Mouse (Mus musculus): ENCODE data around the gene Tmem41b. TPM values are rescaled to one million over a fixed set of nuclear protein-coding genes. Genes with fewer than 3 reads are reported as not detected.

The Tmem41b gene
- polyA plus RNA-seq, 1 experiment from 2014 or later = 48.4 TPM

GRCm38 (mm10) chr7:109961570-109961969 is 25.2 kb downstream of the Tmem41b start:
- Histone ChIP-seq H3K9me3 (ENCODE audit: control insufficient read depth, low read length) (0 out of 2 replicates have a peak, but pooled peaks cover 3% of the 10 kb centered on the region), H3K27me3 (ENCODE audit: control insufficient read depth, insufficient read depth, low read length) (no peaks in the 10 kb centered on the region), H3K4me3 (ENCODE audit: control insufficient read depth in 1 of 2, insufficient read depth in 1 of 2, low read depth in 1 of 2, low read length in 2 of 2) (no peak overlapping the region), H3K4me1 (ENCODE audit: control insufficient read depth in 2 of 2, insufficient read depth in 2 of 2, low read length in 2 of 2) (peaks cover 4 to 23% of the 10 kb centered on the region in 2 experiments), H3K4me2 (ENCODE audit: low read length) (no peak overlapping the region), H3K27ac (replicated peaks in 1 of 2; ENCODE audit: control insufficient read depth in 1 of 2, insufficient read depth in 1 of 2, low read depth in 2 of 2, low read length in 2 of 2) (no peak overlapping the region), H3K36me3 (ENCODE audit: control insufficient read depth, insufficient read depth, low read length) (no peaks in the 10 kb centered on the region), H3K9ac (ENCODE audit: low read length) (no peak overlapping the region)
- ATAC-seq (ENCODE audit: insufficient number of reproducible peaks, insufficient read depth, low FRiP score, low read depth) = no peak
- 53% methylated on average over 2 of the region's 2 CpGs for WGBS

GRCm38 (mm10) chr7:109960613-109961154 is 26.0 kb downstream of the Tmem41b start:
- H3K27me3 ChIP-seq (ENCODE audit: control insufficient read depth, insufficient read depth, low read length) = no peaks in the 10 kb centered on the region
- ATAC-seq (ENCODE audit: insufficient number of reproducible peaks, insufficient read depth, low FRiP score, low read depth) = no peak
- 0 out of 2 replicates have a peak, but pooled peaks cover 3% of the 10 kb centered on the region for H3K9me3 ChIP-seq (ENCODE audit: control insufficient read depth, low read length)
- H3K4me2 ChIP-seq (ENCODE audit: low read length) = peak overlapping the region; percentile 76
- WGBS = 10% methylated on average over 13 of the region's 13 CpGs
- peak overlapping the region; percentile 69 to 98 for H3K27ac ChIP-seq (replicated peaks in 1 of 2; ENCODE audit: control insufficient read depth in 1 of 2, insufficient read depth in 1 of 2, low read depth in 2 of 2, low read length in 2 of 2)
- peak overlapping the region; percentile 74 to 79 for H3K4me3 ChIP-seq (ENCODE audit: control insufficient read depth in 1 of 2, insufficient read depth in 1 of 2, low read depth in 1 of 2, low read length in 2 of 2)
- peak overlapping the region; percentile 97 for H3K9ac ChIP-seq (ENCODE audit: low read length)
- peaks cover 4 to 26% of the 10 kb centered on the region in 2 experiments for H3K4me1 ChIP-seq (ENCODE audit: control insufficient read depth in 2 of 2, insufficient read depth in 2 of 2, low read length in 2 of 2)
- H3K36me3 ChIP-seq (ENCODE audit: control insufficient read depth, insufficient read depth, low read length) = no peaks in the 10 kb centered on the region

- ATAC-seq (ENCODE audit: insufficient number of reproducible peaks, insufficient read depth, low FRiP score, low read depth) = peak; percentile 88
- H3K4me1 ChIP-seq (ENCODE audit: control insufficient read depth in 2 of 2, insufficient read depth in 2 of 2, low read length in 2 of 2) = peaks cover 4 to 32% of the 10 kb centered on the region in 2 experiments
- H3K9me3 ChIP-seq (ENCODE audit: control insufficient read depth, low read length) = 0 out of 2 replicates have a peak, but pooled peaks cover 3% of the 10 kb centered on the region
- H3K4me2 ChIP-seq (ENCODE audit: low read length) = peak within 1 kb of the TSS; percentile 76
- peak within 1 kb of the TSS; percentile 81 to 98 for H3K27ac ChIP-seq (replicated peaks in 1 of 2; ENCODE audit: control insufficient read depth in 1 of 2, insufficient read depth in 1 of 2, low read depth in 2 of 2, low read length in 2 of 2)
- peak within 1 kb of the TSS; percentile 74 to 79 for H3K4me3 ChIP-seq (ENCODE audit: control insufficient read depth in 1 of 2, insufficient read depth in 1 of 2, low read depth in 1 of 2, low read length in 2 of 2)
- WGBS = under 1% methylated on average over 96 of the region's 107 CpGs
- H3K27me3 ChIP-seq (ENCODE audit: control insufficient read depth, insufficient read depth, low read length) = no peaks in the 10 kb centered on the region
- peak within 1 kb of the TSS; percentile 97 for H3K9ac ChIP-seq (ENCODE audit: low read length)
- no peaks in the 10 kb centered on the region for H3K36me3 ChIP-seq (ENCODE audit: control insufficient read depth, insufficient read depth, low read length)
These were observed 26.8 kb downstream of the Tmem41b start, which contains the start of gene Dennd5a for GRCm38 (mm10) chr7:109959716-109960612. Dennd5a (minus strand) TSS chr7:109960470.

- H3K4me2 ChIP-seq (ENCODE audit: low read length) = peak overlapping the region; percentile 76
- H3K27ac ChIP-seq (replicated peaks in 1 of 2; ENCODE audit: control insufficient read depth in 1 of 2, insufficient read depth in 1 of 2, low read depth in 2 of 2, low read length in 2 of 2) = peak overlapping the region; percentile 81 to 98
- H3K9me3 ChIP-seq (ENCODE audit: control insufficient read depth, low read length) = 0 out of 2 replicates have a peak, but pooled peaks cover 3% of the 10 kb centered on the region
- H3K36me3 ChIP-seq (ENCODE audit: control insufficient read depth, insufficient read depth, low read length) = no peaks in the 10 kb centered on the region
- H3K4me3 ChIP-seq (ENCODE audit: control insufficient read depth in 1 of 2, insufficient read depth in 1 of 2, low read depth in 1 of 2, low read length in 2 of 2) = peak overlapping the region; percentile 74 to 79
- ATAC-seq (ENCODE audit: insufficient number of reproducible peaks, insufficient read depth, low FRiP score, low read depth) = no peak
- peak overlapping the region; percentile 97 for H3K9ac ChIP-seq (ENCODE audit: low read length)
- H3K27me3 ChIP-seq (ENCODE audit: control insufficient read depth, insufficient read depth, low read length) = no peaks in the 10 kb centered on the region
- peaks cover 4 to 37% of the 10 kb centered on the region in 2 experiments for H3K4me1 ChIP-seq (ENCODE audit: control insufficient read depth in 2 of 2, insufficient read depth in 2 of 2, low read length in 2 of 2)
- WGBS = 2% methylated on average over 18 of the region's 18 CpGs
These were observed 27.6 kb downstream of the Tmem41b start for GRCm38 (mm10) chr7:109958843-109959715.

- Histone ChIP-seq H3K36me3 (ENCODE audit: control insufficient read depth, insufficient read depth, low read length) (no peaks in the 10 kb centered on the region), H3K9ac (ENCODE audit: low read length) (peak overlapping the region; percentile 97), H3K4me3 (ENCODE audit: control insufficient read depth in 1 of 2, insufficient read depth in 1 of 2, low read depth in 1 of 2, low read length in 2 of 2) (peak overlapping the region; percentile 74 to 79), H3K9me3 (ENCODE audit: control insufficient read depth, low read length) (no peaks in the 10 kb centered on the region), H3K4me1 (ENCODE audit: control insufficient read depth in 2 of 2, insufficient read depth in 2 of 2, low read length in 2 of 2) (peaks cover 4 to 37% of the 10 kb centered on the region in 2 experiments), H3K27me3 (ENCODE audit: control insufficient read depth, insufficient read depth, low read length) (no peaks in the 10 kb centered on the region), H3K4me2 (ENCODE audit: low read length) (peak overlapping the region; percentile 76), H3K27ac (replicated peaks in 1 of 2; ENCODE audit: control insufficient read depth in 1 of 2, insufficient read depth in 1 of 2, low read depth in 2 of 2, low read length in 2 of 2) (peak overlapping the region; percentile 22 to 98; a peak in 2 of 4 replicates)
- ATAC-seq (ENCODE audit: insufficient number of reproducible peaks, insufficient read depth, low FRiP score, low read depth) = no peak
- 54% methylated on average over 8 of the region's 8 CpGs for WGBS
These were observed 28.5 kb downstream of the Tmem41b start for GRCm38 (mm10) chr7:109957996-109958789.

- no peak overlapping the region for H3K27ac ChIP-seq (replicated peaks in 1 of 2; ENCODE audit: control insufficient read depth in 1 of 2, insufficient read depth in 1 of 2, low read depth in 2 of 2, low read length in 2 of 2)
- 57% methylated on average over 6 of the region's 6 CpGs for WGBS
- no peak overlapping the region for H3K4me2 ChIP-seq (ENCODE audit: low read length)
- H3K36me3 ChIP-seq (ENCODE audit: control insufficient read depth, insufficient read depth, low read length) = no peaks in the 10 kb centered on the region
- ATAC-seq (ENCODE audit: insufficient number of reproducible peaks, insufficient read depth, low FRiP score, low read depth) = no peak
- no peaks in the 10 kb centered on the region for H3K27me3 ChIP-seq (ENCODE audit: control insufficient read depth, insufficient read depth, low read length)
- H3K4me1 ChIP-seq (ENCODE audit: control insufficient read depth in 2 of 2, insufficient read depth in 2 of 2, low read length in 2 of 2) = peaks cover 2 to 38% of the 10 kb centered on the region in 2 experiments
- H3K9ac ChIP-seq (ENCODE audit: low read length) = no peak overlapping the region; the same call in 1 of the 2 replicates
- no peak overlapping the region for H3K4me3 ChIP-seq (ENCODE audit: control insufficient read depth in 1 of 2, insufficient read depth in 1 of 2, low read depth in 1 of 2, low read length in 2 of 2)
- H3K9me3 ChIP-seq (ENCODE audit: control insufficient read depth, low read length) = no peaks in the 10 kb centered on the region
These were observed 31.9 kb downstream of the Tmem41b start for GRCm38 (mm10) chr7:109954622-109955401.

Data from heart, embryonic 14.5 days (tissue).